Mouse (Mus musculus) limb, embryonic 14.5 days (tissue): ENCODE measurements around the gene Il21r. TPM values are rescaled to one million over a fixed set of nuclear protein-coding genes. Genes with fewer than 3 reads are reported as not detected.

Source experiments
- ATAC-seq: fragments of 200-750 bp; cut with Nextera tagmentation; 2 replicates; pipeline ENCODE4 v1.8.0; 2017; ENCODE audit warnings: low read depth, moderate number of reproducible peaks, moderate TSS enrichment; ENCODE audit not compliant: low FRiP score
- DNase-seq: peaks from one replicate; pipeline ENCODE4 v3.0.0-alpha.2; 2015; ENCODE audit warnings: low spot score
- H3K27ac ChIP-seq: fragments of 300-500 bp; sonication (generic); replicated peaks from 2 replicates; pipeline ENCODE4 v1.5.1; 2014; ENCODE audit warnings: low read depth, mild to moderate bottlenecking, low read length, moderate library complexity, mixed read lengths
- H3K27me3 ChIP-seq: fragments of 300-500 bp; sonication (generic); 2 replicates; pipeline ENCODE4 v1.6.1; 2014; ENCODE audit warnings: low read length, mixed read lengths; ENCODE audit not compliant: control insufficient read depth, insufficient read depth
- H3K36me3 ChIP-seq: fragments of 300-500 bp; sonication (generic); 2 replicates; pipeline ENCODE4 v1.6.1; 2014; ENCODE audit warnings: mild to moderate bottlenecking, low read length, moderate library complexity, mixed read lengths; ENCODE audit not compliant: control insufficient read depth, insufficient read depth
- H3K4me1 ChIP-seq: fragments of 300-500 bp; sonication (generic); 2 replicates; pipeline ENCODE4 v1.6.1; 2014; ENCODE audit warnings: antibody characterized with exemption, low read length, mixed read lengths; ENCODE audit not compliant: control insufficient read depth, insufficient read depth
- H3K4me2 ChIP-seq: fragments of 300-500 bp; sonication (generic); replicated peaks from 2 replicates; pipeline ENCODE4 v1.6.1; 2014; ENCODE audit warnings: low read depth, mild to moderate bottlenecking, low read length, moderate library complexity; ENCODE audit not compliant: severe bottlenecking
- H3K4me3 ChIP-seq: fragments of 300-500 bp; sonication (generic); replicated peaks from 2 replicates; pipeline ENCODE4 v1.5.1; 2014; ENCODE audit warnings: low read length
- H3K9ac ChIP-seq: fragments of 300-500 bp; sonication (generic); 2 replicates; pipeline ENCODE4 v1.6.1; 2014; ENCODE audit warnings: mild to moderate bottlenecking, low read depth, low read length, moderate library complexity; ENCODE audit not compliant: severe bottlenecking
- H3K9me3 ChIP-seq: fragments of 300-500 bp; sonication (generic); 2 replicates; pipeline ENCODE4 v1.6.1; 2016; ENCODE audit warnings: low read length; ENCODE audit not compliant: control insufficient read depth
- POLR2A ChIP-seq: fragments of 200-500 bp; IDR thresholded peaks from 2 replicates; pipeline ENCODE4 v1.8.0; 2012; ENCODE audit warnings: inconsistent platforms, mild to moderate bottlenecking, moderate library complexity, borderline replicate concordance; ENCODE audit not compliant: insufficient read depth, insufficient read length; ENCODE audit errors: extremely low read depth
- WGBS: fragments of 180-500 bp; shearing (Covaris S2); extraction: QIAGEN DNeasy Blood & Tissue Kit; methylation state at CpG from one replicate; pipeline ENCODE4 v1.1.7; 2014; 5-methylcytosine and 5-hydroxymethylcytosine counted together
- polyA plus RNA-seq, 2 experiments: library from polyadenylated mRNA; depleted of rRNA in 1 of 2; stranded (reverse) in 1 of 2; unstranded in 1 of 2; fragments of >200 nt; fragmentation: Nextera tagmentation in 1 of 2; extraction: Ambion mirVana in 1 of 2; gene quantifications; 2 replicates each; pipeline versions ENCODE4 v1.2.1 to v1.2.3; 2012 to 2014

The Il21r gene
- polyA plus RNA-seq, 2 experiments: 0.50 to 1.2 TPM

- Histone ChIP-seq H3K4me3 (no peak overlapping the region), H3K9me3 (no peaks in the 10 kb centered on the region), H3K4me2 (no peak overlapping the region), H3K27ac (no peak overlapping the region), H3K27me3 (no peaks in the 10 kb centered on the region), H3K36me3 (no peaks in the 10 kb centered on the region), H3K9ac (no peak overlapping the region), H3K4me1 (no peaks in the 10 kb centered on the region)
- 68% methylated on average over 7 of the region's 7 CpGs for WGBS
- ATAC-seq: no peak
- no peak for TF ChIP-seq POLR2A
- DNase-seq: no peak
Measured at GRCm38 (mm10) chr7:125622741-125623685, 19.8 kb downstream of the Il21r start.

- WGBS: 70% methylated on average over 4 of the region's 4 CpGs
- Histone ChIP-seq H3K9me3 (no peaks in the 10 kb centered on the region), H3K4me2 (no peak overlapping the region), H3K4me1 (no peaks in the 10 kb centered on the region), H3K9ac (no peak overlapping the region), H3K36me3 (no peaks in the 10 kb centered on the region), H3K4me3 (no peak overlapping the region), H3K27me3 (no peaks in the 10 kb centered on the region), H3K27ac (no peak overlapping the region)
- no peak for TF ChIP-seq POLR2A
- DNase-seq: no peak
- no peak for ATAC-seq
Measured at GRCm38 (mm10) chr7:125625219-125625618, 22.0 kb downstream of the Il21r start.

GRCm38 (mm10) chr7:125625829-125626228 lies 22.6 kb downstream of the Il21r start:
- no peak for ATAC-seq
- Histone ChIP-seq H3K4me3 (no peak overlapping the region), H3K36me3 (no peaks in the 10 kb centered on the region), H3K9me3 (no peaks in the 10 kb centered on the region), H3K27me3 (no peaks in the 10 kb centered on the region), H3K27ac (no peak overlapping the region), H3K4me1 (no peaks in the 10 kb centered on the region), H3K9ac (no peak overlapping the region), H3K4me2 (no peak overlapping the region)
- TF ChIP-seq POLR2A: no peak
- WGBS: 51% methylated on average over 7 of the region's 7 CpGs
- no peak for DNase-seq

GRCm38 (mm10) chr7:125630317-125630716 lies 27.1 kb downstream of the Il21r start:
- WGBS: 51% methylated on average over 4 of the region's 4 CpGs
- Histone ChIP-seq H3K4me3 (no peak overlapping the region), H3K27me3 (no peaks in the 10 kb centered on the region), H3K36me3 (no peaks in the 10 kb centered on the region), H3K27ac (no peak overlapping the region), H3K9ac (no peak overlapping the region), H3K9me3 (no peaks in the 10 kb centered on the region), H3K4me2 (no peak overlapping the region), H3K4me1 (no peaks in the 10 kb centered on the region)
- no peak for DNase-seq
- no peak for ATAC-seq
- TF ChIP-seq POLR2A: no peak

- no peak overlapping the region for H3K4me2 ChIP-seq
- TF ChIP-seq POLR2A: no peak
- no peak for ATAC-seq
- H3K4me3 ChIP-seq: no peak overlapping the region
- no peaks in the 10 kb centered on the region for H3K27me3 ChIP-seq
- no peak overlapping the region for H3K27ac ChIP-seq
- no peaks in the 10 kb centered on the region for H3K9me3 ChIP-seq
- no peaks in the 10 kb centered on the region for H3K4me1 ChIP-seq
- H3K36me3 ChIP-seq: no peaks in the 10 kb centered on the region
- whole genome bisulfite sequencing: 90% methylated on average over 3 of the region's 3 CpGs
- no peak for DNase-seq
- no peak overlapping the region for H3K9ac ChIP-seq
Measured at GRCm38 (mm10) chr7:125630989-125631388, 27.8 kb downstream of the Il21r start.
